Mouse (Mus musculus) heart, postnatal 0 days (tissue): ENCODE results near the gene Pi4ka. TPM values are rescaled to one million over a fixed set of nuclear protein-coding genes. Genes with fewer than 3 reads are reported as not detected.

Experiments
- ATAC-seq: fragments of 200-750 bp; cut with Nextera tagmentation; 2 replicates; pipeline ENCODE4 v1.8.0; 2017; ENCODE audit warnings: low read depth, moderate number of reproducible peaks, moderate library complexity; ENCODE audit not compliant: insufficient read depth
- DNase-seq: peaks from one replicate; pipeline ENCODE4 v3.0.0-alpha.2; 2016; ENCODE audit warnings: low spot score
- H3K27ac ChIP-seq: fragments of 300-500 bp; sonication (generic); 2 replicates; pipeline ENCODE4 v1.5.1; 2014; ENCODE audit warnings: low read depth, mild to moderate bottlenecking
- H3K27me3 ChIP-seq: fragments of 300-500 bp; sonication (generic); 2 replicates; pipeline ENCODE4 v1.6.1; 2014; ENCODE audit warnings: low read length, mixed read lengths; ENCODE audit not compliant: control insufficient read depth, insufficient read depth
- H3K36me3 ChIP-seq: fragments of 300-500 bp; sonication (generic); replicated peaks from 2 replicates; pipeline ENCODE4 v1.6.1; 2014; ENCODE audit warnings: low read length, mixed read lengths; ENCODE audit not compliant: control insufficient read depth, insufficient read depth
- H3K4me1 ChIP-seq: fragments of 300-500 bp; sonication (generic); 2 replicates; pipeline ENCODE4 v1.6.1; 2014; ENCODE audit warnings: antibody characterized with exemption; ENCODE audit not compliant: control insufficient read depth, insufficient read depth
- H3K4me2 ChIP-seq: fragments of 300-500 bp; sonication (generic); 2 replicates; pipeline ENCODE4 v1.6.1; 2014; ENCODE audit warnings: low read depth, mild to moderate bottlenecking, low read length, moderate library complexity
- H3K4me3 ChIP-seq: fragments of 300-500 bp; sonication (generic); 2 replicates; pipeline ENCODE4 v1.5.1; 2014; ENCODE audit warnings: low read depth, low read length
- H3K9ac ChIP-seq: fragments of 300-500 bp; sonication (generic); replicated peaks from 2 replicates; pipeline ENCODE4 v1.6.1; 2014; ENCODE audit warnings: low read depth, low read length, mixed read lengths
- H3K9me3 ChIP-seq: fragments of 300-500 bp; sonication (generic); replicated peaks from 2 replicates; pipeline ENCODE4 v1.6.1; 2016; ENCODE audit warnings: low read length; ENCODE audit not compliant: control insufficient read depth
- CTCF ChIP-seq: IDR thresholded peaks from 2 replicates; pipeline ENCODE4 v1.5.1; 2016; ENCODE audit warnings: antibody characterized with exemption, control low read depth, low read depth
- EP300 ChIP-seq: IDR thresholded peaks from 2 replicates; pipeline ENCODE4 v1.6.1; 2016; ENCODE audit warnings: antibody characterized with exemption, low read depth
- WGBS: fragments of 180-500 bp; shearing (Covaris S2); extraction: QIAGEN DNeasy Blood & Tissue Kit; methylation state at CpG from one replicate; pipeline ENCODE4 v1.1.7; 2014; 5-methylcytosine and 5-hydroxymethylcytosine counted together
- polyA plus RNA-seq: library from polyadenylated mRNA; unstranded; fragments of >200 nt; fragmentation: Nextera tagmentation; extraction: Ambion mirVana; gene quantifications from 2 replicates; pipeline ENCODE4 v1.2.1, GENCODE M21; 2015
- total RNA-seq: library from RNA; depleted of rRNA; stranded (reverse); fragments of >200 nt; gene quantifications from 2 replicates; pipeline ENCODE4 v1.2.3, GENCODE M21; 2014; ENCODE audit warnings: low replicate concordance

Gene Pi4ka
- total and polyA plus RNA-seq, 2 experiments from 2014 or later, result 18.5 to 60.0 TPM

- DNase-seq (no peak), ATAC-seq (no peak)
- Histone ChIP-seq H3K27ac (no peak overlapping the region), H3K27me3 (no peaks in the 10 kb centered on the region), H3K4me3 (no peak overlapping the region), H3K36me3 (peaks cover 9% of the 10 kb centered on the region; the same call in 1 of the 2 replicates), H3K9me3 (no peaks in the 10 kb centered on the region), H3K9ac (no peak overlapping the region), H3K4me2 (no peak overlapping the region), H3K4me1 (no peaks in the 10 kb centered on the region)
- 53% methylated on average over 4 of the region's 4 CpGs for WGBS
- TF ChIP-seq EP300 (no peak), CTCF (no peak)
Observed at GRCm38 (mm10) chr16:17392784-17393183, 13.3 kb downstream of the Pi4ka start.

- Histone ChIP-seq H3K27ac (no peak overlapping the region), H3K36me3 (peaks cover 32% of the 10 kb centered on the region), H3K9ac (no peak overlapping the region), H3K27me3 (no peaks in the 10 kb centered on the region), H3K4me2 (no peak overlapping the region), H3K4me1 (no peaks in the 10 kb centered on the region), H3K4me3 (no peak overlapping the region), H3K9me3 (no peaks in the 10 kb centered on the region)
- ATAC-seq (no peak), DNase-seq (no peak)
- 95% methylated on average over 2 of the region's 2 CpGs for WGBS
- TF ChIP-seq EP300, result no peak
- no peak for TF ChIP-seq CTCF
Observed at GRCm38 (mm10) chr16:17383594-17384326, 22.4 kb downstream of the Pi4ka start.

GRCm38 (mm10) chr16:17382306-17382705, 23.8 kb downstream of the Pi4ka start:
- 46% methylated on average over 4 of the region's 4 CpGs for WGBS
- H3K36me3 ChIP-seq, result peaks cover 36% of the 10 kb centered on the region
- no peaks in the 10 kb centered on the region for H3K4me1 ChIP-seq
- no peaks in the 10 kb centered on the region for H3K27me3 ChIP-seq
- no peak overlapping the region for H3K27ac ChIP-seq
- DNase-seq (no peak), ATAC-seq (no peak)
- H3K4me3 ChIP-seq, result no peak overlapping the region
- no peaks in the 10 kb centered on the region for H3K9me3 ChIP-seq
- no peak overlapping the region for H3K4me2 ChIP-seq
- no peak for TF ChIP-seq CTCF
- no peak for TF ChIP-seq EP300
- no peak overlapping the region for H3K9ac ChIP-seq

DNA sequence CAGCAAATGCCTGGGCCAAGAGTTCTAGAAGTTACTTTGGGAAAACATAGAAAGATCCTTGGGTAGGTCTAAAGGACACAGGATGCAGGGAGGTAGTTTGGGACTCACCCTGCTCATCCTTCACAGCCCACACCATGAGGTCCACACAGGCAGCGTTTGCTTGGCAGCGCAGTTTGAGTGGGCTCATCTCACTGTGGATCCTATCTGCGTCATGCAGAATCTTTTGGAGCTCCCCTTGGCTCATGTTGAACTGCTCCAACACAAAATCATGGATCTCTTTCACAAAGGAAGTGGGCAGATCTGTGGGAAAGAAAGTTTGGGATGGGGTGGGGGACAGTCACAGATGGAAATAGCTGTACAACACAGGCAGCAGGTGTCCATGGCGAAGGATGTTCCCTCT, 47.3 kb downstream of the Pi4ka start:
- Histone ChIP-seq H3K9me3 (no peaks in the 10 kb centered on the region), H3K36me3 (peaks cover 71% of the 10 kb centered on the region), H3K4me1 (no peaks in the 10 kb centered on the region), H3K27me3 (no peaks in the 10 kb centered on the region), H3K4me2 (no peak overlapping the region), H3K9ac (no peak overlapping the region), H3K4me3 (no peak overlapping the region), H3K27ac (no peak overlapping the region)
- DNase-seq (no peak), ATAC-seq (no peak)
- no peak for TF ChIP-seq CTCF
- no peak for TF ChIP-seq EP300
- 93% methylated on average over 4 of the region's 4 CpGs for WGBS

DNA sequence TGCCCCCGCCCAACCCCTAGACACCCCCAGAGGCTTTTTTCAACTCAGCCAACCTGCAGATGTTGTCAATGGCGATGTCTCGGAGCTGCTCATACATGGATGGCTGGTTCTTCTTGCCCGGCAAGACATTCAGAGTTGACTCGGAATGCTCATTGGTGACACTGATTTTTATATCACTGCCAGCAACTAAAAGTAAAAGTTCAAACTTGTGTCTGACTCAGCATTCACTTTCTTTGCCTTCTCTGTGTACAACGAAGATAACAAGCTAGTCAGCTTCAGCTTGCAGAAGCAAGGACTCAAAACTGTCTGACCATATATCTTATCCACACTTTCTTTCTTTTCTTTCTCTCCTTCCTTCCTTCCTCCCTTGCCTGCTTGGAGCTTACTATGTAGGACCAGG, 50.1 kb downstream of the Pi4ka start:
- 90% methylated on average over 6 of the region's 6 CpGs for WGBS
- Histone ChIP-seq H3K27me3 (no peaks in the 10 kb centered on the region), H3K36me3 (peaks cover 80% of the 10 kb centered on the region), H3K27ac (no peak overlapping the region), H3K4me1 (no peaks in the 10 kb centered on the region), H3K9ac (no peak overlapping the region), H3K4me3 (no peak overlapping the region), H3K4me2 (no peak overlapping the region), H3K9me3 (no peaks in the 10 kb centered on the region)
- ATAC-seq, result no peak
- DNase-seq, result no peak
- TF ChIP-seq CTCF, result no peak
- TF ChIP-seq EP300, result no peak

DNA sequence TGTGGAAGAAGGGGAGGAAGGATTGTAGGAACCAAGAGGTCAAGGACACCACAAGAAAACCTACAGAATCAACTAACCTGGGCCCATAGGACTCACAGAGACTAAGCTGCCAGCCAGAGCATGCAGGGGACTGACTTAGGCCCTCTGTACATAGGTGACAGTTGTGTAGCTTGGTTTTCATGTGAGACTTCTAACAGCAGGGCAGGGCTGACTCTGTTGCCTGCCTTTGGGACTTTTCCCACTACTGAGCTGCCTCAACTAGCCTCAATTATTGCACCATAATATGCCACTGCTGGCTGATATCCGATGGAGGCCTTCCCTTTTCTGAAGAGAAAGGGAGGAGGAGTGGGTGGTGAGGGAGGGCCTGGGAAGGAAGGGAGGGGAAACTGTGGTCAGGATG, 59.3 kb downstream of the Pi4ka start:
- peaks cover 58% of the 10 kb centered on the region for H3K36me3 ChIP-seq
- H3K27ac ChIP-seq, result no peak overlapping the region
- no peaks in the 10 kb centered on the region for H3K4me1 ChIP-seq
- ATAC-seq, result no peak
- TF ChIP-seq CTCF, result no peak
- TF ChIP-seq EP300, result no peak
- WGBS, result 83% methylated on average over 1 of the region's 1 CpGs
- no peak overlapping the region for H3K4me3 ChIP-seq
- no peak for DNase-seq
- H3K9ac ChIP-seq, result no peak overlapping the region
- no peaks in the 10 kb centered on the region for H3K9me3 ChIP-seq
- no peaks in the 10 kb centered on the region for H3K27me3 ChIP-seq
- no peak overlapping the region for H3K4me2 ChIP-seq
